Mouse (Mus musculus): ENCODE results near the gene Atm.
A peak's percentile ranks its signal among the peaks of the same experiment; 100 is the strongest.

Gene Atm

DNA sequence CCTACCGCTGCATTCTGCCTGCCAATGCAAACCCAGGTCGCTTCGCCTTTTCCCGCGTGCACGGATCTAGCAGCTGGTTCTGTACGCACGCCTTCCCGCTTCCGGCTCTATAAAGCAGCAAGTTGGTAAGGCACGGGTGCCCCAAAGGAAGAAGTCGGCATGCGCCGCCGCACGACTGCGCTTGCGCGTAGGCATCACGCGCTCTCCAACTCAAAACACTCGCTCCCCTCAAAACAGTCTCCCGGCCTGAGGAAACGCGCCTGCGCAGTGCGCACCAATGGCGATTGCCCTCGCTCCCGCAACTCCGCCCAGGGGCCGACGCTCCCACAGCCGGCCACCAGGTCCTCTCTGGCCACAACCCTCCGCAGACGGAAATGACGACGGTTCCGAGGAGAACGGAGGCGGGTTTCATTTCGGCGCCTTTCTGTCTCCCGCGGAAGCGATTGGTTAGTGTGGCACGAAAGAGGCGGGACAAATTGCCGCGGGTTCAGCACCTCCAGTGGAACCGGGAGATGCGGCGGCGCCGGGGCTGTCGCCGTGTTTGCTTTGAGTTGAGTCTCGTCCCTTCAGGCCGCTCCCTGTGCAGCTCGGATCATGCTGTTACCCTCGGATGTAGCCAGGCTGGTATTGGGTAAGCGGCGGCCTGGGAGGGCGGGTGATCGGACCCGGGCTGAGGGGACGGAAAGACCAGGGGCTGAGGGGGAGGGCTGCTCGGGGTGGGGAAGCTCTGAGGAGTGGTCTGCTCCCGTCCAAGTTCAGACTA lies at the start of gene Atm, which contains the start of gene Npat:
Atm (minus strand) TSS at position 183 of the 763 bp plus-strand sequence.
Npat (plus strand) TSS at position 490 of the 763 bp plus-strand sequence.
- DNase-seq (ENCODE audit: low spot score), result peak; percentile 99

DNA sequence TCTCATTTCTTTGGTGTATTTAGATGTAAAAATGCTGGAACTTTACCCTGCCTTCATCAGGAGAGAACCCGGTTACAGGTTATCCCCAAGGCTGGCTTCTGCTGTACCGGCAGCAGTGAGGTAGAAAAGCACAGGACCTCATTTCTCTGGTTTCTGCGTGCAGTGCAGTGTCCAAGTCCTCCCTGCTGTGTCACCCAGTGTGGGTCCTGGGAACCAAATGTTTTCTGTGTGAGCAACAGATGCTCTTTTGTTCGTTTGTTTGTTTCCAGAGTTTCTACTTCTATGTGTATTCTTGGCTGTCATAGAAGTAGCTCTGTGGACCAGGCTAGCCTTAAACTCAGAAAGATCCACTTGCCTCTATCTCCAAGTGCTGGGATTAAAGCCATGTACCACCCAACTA lies 45.3 kb upstream of the Atm start:
- DNase-seq (ENCODE audit: low spot score), result no peak

DNA sequence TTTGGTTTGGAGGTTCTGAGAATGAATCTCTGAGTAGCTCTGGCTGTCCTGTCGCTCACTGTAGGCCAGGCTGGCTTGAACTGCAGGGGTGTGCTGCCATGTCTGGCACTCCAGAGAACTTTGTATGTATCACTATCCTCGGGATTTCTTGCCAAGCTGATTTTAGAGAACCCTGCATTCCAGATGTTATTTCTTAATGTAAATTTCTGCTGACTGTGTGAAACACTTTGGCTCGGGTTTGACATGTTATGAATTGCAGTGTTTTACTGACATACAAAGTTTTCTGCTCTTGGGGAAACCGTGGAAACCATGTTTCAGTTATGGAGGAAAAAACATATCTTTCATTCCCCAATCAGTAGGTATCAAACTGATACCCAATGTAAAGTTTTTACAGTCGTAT lies 39.2 kb upstream of the Atm start:
- no peak for DNase-seq (ENCODE audit: low spot score)

DNA sequence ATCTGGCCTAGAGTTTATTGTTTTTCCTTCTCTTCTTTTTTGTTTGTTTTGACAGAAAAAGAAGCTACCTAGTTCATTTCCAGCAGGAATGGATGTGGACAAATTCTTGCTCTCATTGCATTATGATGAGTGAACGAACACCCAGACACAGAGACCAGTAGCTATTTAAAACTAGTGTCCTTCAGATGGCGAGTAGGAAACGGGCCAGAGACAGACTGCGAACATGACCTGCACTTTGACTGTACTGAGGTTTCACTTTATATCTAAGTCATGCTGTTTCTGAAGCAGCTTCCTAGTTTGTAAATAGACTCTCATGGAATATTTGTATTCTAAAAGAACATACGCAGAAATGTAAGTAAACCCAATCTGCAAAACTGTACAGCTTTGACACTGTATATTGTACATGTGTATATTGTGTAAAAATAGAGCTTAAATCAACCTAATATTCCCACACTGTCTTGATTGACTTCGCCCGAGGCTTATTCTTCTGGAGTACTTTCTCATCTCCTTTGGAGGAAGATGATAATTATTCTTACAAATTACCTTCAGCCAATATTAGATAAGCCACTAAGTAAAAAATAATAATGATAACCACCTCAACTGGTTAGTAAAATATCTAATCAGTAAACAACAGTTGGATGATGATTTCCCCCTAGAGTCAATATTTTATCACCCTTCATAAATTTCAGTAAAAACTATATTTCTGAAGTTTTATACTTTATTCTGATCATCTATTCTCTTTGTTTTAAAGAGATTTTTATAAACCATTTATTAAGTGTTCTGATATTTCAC lies 36.2 kb upstream of the Atm start:
- DNase-seq (ENCODE audit: low spot score), result no peak

DNA sequence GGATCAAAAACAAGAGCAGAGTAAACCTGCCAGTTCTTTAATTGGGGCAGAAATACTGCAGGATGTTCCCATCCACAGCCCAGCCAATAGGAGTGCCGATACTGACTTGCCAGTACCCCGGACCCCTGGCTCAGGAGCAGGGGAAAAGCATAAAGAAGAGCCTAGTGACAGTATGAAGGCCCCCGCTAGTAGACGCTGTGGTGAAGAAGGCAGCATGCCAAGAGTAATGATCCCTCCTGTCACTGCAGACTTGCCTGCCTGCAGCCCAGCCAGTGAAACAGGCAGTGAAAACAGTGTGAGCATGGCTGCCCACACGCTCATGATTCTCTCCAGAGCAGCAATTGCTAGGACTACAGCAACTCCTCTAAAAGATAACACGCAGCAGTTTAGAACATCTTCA lies 34.1 kb upstream of the Atm start:
- DNase-seq (ENCODE audit: low spot score), result no peak

DNA sequence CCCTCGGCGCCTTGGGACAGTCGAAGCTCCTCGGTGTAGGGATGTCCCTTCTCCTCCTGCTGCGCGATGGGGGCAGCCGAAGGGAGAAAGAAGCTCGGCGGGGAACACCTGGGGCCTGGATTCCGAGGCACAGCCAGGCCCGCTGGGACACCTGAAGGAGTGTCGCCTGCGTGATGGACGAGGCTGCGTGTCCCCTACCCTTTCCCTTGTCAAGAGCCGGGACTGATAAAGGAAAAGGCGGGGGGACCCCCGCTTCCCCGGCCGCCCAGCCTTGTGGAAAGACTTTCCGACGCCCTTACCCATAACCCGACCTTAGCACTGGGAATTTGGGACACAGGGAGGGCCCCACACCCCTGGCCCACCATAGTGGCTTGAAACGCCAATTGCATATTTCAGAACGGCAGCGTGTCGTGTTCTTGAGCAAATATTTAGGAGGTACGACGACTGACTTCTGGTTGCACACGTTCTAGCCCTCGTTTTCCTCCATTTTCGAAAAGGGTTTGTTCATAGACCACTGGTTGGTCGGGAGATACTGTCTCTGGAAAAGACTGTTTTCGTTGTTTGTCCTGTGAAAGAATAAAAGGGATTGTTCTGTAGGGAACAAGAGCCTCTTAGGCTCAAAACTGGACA lies 911 bp upstream of the Atm start:
- no peak for DNase-seq (ENCODE audit: low spot score)

DNA sequence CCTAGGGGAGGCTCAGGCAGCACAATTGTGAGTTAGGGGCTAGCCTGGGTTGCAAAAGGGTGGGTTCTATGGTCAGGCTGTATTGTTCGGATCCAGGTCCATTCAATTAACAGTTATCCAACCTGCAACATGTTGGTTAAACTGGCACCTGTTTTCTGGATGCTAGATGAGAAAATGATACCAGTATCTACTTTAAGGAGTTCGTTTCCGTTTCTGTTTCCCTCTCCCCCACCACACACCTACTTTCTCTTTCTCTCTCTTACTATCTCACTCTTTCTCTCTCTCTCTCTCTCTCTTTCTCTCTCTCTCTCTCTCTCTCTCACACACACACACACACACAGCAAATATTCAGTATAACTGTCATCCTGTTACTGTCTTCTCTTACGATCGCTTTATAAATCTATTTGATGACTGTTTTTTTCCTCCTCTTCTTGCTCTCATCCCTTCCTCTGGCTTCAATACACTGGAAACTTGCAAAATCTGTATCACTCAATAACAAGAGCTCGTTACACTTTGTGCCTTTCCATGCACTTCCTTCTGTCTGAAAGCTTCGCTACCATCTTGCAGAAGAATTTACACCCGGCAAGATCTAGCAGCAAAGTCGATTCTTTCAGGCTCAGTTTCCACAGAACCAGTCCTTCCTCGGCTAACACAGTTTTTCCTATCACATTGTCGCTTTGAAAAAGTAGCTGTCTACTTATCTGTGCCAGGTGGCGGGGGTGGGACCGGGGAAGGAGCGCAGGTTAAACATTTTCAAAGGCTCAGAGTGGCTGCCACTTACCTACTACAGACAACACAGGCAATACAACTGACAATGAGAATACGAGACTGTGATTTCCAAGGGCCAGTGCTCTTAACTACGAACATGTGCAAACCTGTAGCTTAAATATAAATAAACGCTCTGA lies 872 bp downstream of the Atm start:
- peak; percentile 4 for DNase-seq (ENCODE audit: low spot score)

DNA sequence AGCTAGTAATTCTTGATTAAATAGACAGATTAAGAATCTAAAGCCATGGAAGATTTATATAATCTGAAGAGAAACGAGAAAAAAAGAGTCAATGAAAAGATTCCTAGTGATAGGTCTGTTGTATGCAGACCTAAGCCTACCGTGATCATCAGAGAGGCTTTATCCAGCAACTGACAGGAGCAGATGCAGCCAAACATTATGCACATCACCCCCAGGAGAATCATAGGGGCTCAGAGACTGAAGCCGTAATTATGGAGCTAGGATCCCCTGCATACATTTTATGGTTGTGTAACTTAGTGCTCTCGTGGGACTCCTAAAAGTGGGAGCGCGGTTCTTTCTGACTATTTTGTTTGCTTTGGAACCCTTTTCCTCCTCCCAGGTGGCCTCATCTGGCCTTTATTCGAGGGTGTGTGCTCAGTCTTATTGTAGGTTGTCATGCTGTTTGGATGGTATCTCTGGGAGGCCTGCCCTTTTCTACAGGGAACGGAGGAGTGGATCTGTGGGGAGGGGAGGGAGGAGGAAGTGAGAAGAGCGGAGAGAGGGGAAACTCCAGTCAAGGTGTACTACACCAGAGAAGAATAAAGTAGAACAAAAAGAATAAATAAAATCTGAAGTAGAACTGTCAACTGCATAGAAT lies 19.0 kb downstream of the Atm start:
- no peak for DNase-seq (ENCODE audit: low spot score)

DNA sequence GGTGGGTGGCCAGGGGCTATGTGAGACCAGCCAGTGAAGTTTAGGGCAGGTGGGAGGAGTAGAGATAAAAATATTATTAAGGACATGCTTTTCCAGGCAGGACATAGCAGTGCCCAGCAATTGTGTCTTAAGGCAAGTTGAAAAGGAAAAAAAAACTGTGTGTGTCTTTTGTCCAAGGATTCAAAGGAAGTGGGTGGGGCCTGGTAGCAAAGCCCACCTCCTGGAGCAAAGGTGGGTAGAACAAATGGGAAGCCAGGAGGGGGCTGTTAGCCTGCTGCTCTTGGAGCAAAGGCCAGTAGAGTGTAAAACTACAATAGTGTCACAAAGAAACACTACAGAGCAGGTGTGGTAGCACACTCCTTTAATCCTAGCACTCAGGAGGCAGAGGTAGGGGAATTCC lies 22.4 kb downstream of the Atm start:
- no peak for DNase-seq (ENCODE audit: low spot score)

DNA sequence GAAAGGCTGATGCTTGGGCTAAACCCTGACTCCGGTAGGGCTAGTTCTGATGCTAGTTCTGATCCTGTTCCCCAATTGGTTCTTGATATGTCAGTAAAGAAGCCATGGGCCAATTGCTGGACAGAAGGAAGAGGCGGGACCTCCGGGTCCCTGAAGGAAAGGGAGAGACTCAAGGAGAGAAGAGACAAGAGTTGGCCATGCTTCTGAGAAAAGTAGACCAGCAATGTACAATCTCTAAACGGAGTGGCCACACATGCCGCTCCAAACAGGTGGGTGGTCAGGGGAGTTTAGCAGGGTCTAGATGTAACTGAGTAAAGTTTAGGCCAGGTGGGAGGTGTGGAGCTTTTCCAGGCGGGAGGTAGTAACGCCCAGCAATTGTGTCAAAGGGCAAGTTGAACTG lies 28.5 kb downstream of the Atm start:
- no peak for DNase-seq (ENCODE audit: low spot score)

DNA sequence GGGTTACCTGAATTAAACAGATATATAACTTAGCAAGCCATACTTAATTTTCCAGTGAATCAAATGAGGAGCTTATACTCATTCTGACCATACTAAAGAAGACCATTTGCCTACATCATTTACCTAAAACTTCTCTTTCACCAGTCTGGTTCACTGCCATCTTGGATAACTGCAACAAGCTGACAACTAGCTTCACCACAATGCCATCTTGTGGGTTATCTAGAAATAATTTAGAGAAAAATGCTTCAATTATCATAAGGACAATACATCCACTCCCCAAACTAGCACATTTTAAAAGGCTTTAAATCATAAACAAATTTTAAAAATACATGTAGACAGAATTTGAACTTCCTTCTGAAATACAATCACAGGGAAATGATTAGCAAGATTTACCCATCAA lies 50.7 kb downstream of the Atm start:
- no peak for DNase-seq (ENCODE audit: low spot score)

DNA sequence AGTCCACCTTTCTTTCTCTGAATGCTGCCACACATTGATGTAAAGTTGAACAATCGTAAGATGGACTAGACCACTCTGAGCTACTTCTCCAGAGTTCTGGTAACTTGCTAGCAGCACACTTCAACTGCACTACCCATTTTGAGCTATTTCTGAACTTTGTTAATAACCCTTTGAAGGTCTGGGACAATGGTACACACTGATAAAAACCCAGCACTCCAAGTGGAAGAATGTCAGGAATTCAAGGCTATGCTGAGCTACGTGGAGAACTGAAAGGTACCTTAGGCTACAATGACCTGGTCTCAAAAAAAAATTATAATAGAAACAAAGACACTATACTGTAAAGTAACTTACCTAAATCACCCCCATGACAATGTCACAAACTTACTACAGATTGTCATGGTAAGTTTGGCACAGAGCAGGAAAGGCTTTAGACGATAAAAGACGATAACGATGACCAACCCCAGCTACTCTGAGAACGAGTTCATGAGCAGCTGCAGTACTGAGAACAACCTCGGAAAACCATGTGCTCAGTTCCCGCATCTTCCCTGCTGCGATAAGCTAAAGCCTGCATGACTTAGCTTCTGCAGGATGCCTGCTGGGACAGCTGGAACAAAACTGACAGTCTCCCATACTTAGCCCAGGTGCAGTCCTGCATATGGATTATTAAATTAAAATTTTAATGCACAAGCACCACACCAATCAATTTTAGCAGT lies 63.6 kb downstream of the Atm start:
- no peak for DNase-seq (ENCODE audit: low spot score)

DNA sequence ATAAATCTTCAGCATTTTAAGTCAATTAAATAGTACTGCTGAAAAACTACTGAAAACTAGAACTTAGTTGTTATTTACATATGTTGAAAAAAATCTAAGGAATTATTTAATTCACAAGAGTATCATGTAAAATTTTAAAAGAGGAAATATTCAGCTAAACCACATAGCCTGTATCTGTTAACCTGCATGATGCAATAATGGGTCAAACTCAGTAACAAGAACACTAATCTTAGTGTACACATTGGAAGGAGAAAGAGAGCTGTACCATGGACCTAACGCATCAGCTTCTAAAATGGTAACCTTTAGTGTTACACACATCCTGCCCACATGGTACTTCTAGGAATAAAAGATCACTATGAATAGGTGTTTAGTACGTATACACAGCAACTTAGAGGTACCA lies 84.5 kb downstream of the Atm start:
- no peak for DNase-seq (ENCODE audit: low spot score)

DNA sequence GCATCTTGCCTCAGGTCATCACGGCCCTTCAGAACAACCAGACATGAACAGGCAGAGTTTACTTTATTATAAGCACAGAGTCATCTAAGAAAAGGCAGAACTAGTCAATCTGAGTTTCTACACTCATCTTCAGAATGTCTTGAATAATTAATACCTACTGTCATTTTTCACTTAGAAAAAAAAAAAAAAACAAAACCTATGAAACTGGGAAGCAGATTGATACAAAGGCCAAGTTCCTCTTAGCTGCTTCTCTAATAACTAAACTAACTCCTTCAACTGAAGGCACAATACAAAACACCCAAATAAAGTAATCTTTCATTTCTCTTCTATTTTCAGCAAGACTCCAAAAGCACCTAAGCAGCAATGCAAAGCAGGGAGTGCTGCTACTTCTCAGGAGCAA lies 85.9 kb downstream of the Atm start:
- no peak for DNase-seq (ENCODE audit: low spot score)

DNA sequence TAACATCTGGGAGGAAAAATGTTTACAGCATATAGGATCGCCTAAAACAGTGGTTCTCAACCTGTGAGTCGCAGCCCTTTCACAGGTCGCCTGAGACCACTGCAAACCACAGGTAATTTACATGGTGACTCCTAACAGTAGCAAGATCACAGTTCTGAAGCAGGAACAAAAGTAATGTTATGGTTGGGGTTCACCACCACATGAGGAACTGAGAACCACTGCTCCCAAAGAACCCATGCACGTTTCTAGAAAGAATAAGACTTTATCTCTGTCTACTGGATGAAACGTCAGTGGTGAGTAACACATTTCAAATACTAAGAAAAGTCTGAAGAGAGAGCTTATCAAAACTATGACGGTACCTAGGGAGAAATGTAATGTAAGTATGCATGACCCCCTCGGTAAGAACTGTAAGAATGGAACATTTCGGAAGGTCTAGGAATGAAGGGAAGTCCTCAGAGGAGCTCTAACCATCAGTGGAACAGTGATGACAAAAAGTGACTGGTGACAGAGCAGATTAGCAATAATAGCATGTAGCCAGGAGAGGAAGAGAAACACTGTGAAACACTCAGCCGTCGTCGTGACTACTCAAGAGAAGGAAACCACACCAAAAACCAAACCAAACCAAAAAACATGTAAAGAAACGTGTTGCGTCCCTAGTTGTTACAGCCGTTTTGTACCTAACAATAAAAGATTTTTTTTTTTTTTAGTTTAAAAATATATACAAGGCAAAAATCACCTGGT lies 100.5 kb downstream of the Atm start:
- DNase-seq (ENCODE audit: low spot score), result no peak

DNA sequence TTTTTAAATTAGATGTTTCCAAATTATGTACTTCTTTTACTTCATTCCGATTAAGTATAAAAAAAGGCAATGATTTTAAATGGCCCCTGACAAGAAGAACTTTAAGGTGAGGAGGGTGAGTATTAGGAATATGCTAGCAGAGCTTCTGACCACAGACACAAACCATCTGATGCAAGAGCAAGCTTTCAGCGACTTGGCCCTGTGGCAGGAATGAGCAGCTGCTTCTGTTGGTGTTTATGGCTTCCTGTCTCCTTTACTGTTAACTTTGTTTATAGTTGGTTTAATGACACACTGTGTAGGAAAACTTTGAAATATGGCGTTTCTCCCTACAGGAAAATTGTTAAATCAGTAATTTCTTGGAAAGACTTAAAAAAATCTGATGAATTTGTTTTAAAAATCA lies 108.9 kb downstream of the Atm start:
- DNase-seq (ENCODE audit: low spot score), result no peak

DNA sequence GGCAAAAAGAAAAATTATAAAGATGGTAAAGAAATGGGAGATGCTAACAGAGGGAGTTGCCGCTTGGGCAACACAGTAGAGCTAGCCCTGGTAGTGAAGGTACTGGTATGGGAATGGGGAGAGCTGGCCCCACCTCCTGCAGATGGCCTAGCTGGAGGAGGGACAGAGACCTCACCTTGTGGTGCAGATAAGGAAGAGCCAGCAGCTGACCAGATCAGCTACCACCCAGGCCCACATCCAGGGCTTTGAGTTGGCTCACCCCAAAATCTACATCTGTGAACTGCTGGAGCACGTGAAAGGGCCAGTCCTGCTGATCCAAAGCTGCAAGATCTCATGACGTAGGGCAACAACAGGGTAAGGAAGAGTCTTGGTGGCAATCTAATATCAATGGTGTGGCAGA lies 109.8 kb downstream of the Atm start:
- DNase-seq (ENCODE audit: low spot score), result no peak

DNA sequence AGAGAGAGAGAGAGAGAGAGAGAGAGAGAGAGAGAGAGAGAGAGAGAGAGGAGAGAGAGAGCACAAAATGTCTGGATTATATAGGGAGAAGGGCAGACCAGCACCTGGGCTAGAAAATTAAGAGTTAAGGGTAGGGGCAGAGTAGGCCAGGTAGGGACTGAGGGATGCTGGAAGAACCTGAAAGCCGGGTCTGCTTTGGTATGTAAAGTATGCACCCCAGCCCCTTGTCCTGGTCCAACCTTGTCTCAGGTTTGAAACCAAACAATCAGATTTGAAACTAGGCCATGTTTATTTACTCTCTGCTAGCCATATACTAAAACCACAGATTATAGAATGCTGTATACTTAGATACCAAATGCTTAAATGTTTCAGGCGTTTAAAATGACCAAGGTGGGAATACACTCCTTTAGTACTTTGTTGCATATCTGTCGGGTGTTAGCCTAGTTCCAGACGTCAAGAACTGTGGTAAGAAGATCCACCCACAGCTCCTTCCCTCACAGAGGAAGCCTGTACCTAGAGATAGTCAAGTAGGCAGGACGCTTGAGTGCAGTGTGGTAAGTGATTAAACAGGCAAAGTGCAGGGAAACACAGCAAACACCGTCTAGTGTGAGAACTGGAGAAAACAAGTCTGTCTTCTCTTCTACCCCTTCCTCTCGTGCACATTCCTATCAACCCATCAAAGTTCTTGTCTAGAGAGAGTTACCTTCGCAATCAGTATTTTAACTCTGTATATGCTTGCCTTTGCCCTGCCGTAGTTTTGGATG lies 114.2 kb downstream of the Atm start:
- no peak for DNase-seq (ENCODE audit: low spot score)

DNA sequence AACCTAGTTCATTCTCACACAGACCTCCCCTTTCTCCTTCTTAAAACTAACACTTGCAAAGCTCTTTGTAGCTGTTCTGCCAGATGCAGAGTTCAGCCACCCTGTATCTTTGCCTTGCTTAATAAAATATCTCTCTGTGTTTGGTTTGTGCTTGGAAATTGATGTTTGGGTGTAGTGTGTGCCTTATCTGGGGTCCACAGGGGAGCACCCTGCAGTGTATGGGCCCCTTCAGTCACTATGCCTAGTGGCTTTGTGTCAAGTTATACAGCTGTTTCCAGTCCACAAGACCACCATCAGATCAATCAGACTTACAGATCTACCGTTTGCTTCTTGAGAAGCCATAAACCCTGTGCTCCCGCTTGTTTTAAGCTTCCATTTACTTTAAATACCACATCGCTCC lies 127.1 kb downstream of the Atm start:
- DNase-seq (ENCODE audit: low spot score), result no peak
